Mouse (Mus musculus) retina, postnatal 1 day (tissue): ENCODE measurements at regions not wholly inside any gene's neighbourhood (a gene's known extent, or its start where the extent isn't known, plus 50 kb on each side); places are given as distances from the start of the nearest gene placed in this dataset.
A peak's percentile ranks its signal among the peaks of the same experiment; 100 is the strongest.

Experiments used
- DNase-seq: peaks from one replicate; pipeline ENCODE4 v3.0.0-alpha.2; 2012

GRCm38 (mm10) chr16:74984207-74984606 lies 572.6 kb upstream of the Robo2 start:
- DNase-seq: no peak

- DNase-seq: no peak
These were observed 554.5 kb upstream of the Robo2 start for GRCm38 (mm10) chr16:74966099-74966498.

GRCm38 (mm10) chr16:74929739-74930138 lies 518.1 kb upstream of the Robo2 start:
- no peak for DNase-seq

DNA sequence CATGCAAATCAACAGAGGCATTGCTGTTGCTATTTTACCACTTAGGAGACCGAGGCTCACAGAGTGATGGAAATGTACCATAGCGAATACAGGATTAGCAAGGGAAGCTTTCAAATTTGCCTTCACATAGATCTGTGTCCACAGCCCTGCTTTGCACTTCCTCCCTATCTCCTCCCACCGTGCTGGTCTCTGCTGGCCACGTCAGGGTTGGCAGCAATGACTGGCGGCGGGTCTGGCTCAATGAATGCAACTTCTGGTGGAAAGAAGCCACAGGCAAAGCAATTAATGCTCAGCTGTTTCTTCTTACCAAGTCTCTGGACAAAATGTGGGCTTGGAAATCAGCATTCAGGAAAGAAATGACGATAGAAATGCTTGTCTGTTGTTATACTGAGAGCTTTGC lies 489.2 kb upstream of the Robo2 start:
- DNase-seq: peak; percentile 25

DNA sequence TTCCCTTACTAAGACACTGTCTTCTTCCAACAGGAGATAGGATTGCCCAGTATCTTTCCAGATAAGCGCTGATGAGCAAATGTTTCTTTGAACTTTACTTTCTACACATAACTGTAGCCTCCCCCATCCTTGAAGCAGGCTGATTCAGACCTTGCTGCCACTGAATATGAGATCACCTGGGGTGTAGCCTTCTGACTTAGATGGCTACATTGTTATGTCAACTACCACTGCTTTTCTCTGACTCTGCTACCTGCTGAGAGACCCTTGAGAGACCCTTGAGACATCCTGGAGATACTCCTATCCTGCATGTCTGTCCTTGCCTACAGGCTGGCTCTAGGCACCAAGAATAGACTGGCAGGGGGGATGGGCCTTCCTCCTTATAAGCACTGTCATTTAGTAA lies 476.1 kb upstream of the Robo2 start:
- no peak for DNase-seq

DNA sequence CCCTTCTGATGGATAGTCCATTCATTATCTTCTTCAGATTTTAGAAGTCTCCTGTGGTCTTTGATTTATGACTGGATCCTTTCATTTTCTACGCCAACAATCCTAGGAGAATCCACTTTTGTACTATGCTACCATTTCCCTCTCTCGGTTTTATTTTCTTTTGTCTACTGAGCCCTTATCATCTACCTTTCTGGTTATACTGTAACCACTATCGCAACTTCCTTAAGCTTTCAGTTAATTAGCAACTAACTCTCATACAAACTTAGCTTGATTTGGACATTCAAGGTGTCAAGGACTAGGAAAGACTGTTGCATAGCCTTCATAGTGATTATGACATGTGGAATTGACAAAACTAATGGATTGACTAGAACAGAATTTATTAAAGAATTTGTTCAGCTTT lies 467.0 kb upstream of the Robo2 start:
- DNase-seq: no peak

DNA sequence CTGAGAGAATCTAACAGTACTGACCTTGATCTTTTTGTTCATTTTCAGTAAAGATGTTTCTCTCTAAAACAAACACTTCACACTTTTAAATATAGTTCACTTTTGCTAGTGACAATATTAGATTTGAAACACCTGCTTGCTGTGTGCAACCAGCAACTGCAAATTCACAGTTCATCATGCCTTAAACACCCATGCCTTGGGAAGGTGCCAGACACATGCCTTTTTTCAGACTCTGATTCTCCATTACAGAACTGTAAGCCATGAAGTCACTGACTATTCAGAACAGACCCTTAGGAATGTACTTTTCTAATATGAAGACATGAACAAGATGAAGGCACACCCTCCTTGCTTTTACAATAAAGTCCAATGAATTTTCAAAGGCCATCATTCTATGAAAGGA lies 462.1 kb upstream of the Robo2 start:
- DNase-seq: no peak

DNA sequence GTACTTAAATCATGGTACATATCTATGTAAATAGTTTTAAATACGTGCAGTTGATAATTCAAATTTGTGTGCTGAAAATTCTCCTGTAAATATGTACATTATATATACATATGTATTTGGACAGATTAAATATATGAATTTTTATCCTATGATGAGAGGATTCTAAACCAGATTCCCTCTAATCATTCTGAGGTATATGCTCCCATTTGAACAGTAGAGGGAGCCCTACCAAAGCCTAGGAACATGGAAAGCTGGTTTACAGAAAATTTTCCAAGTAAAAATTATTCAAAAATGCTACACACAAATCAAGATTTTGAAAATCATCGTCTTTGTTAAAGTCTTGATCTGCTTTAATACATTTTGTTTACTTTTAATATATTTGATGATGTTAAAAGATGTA lies 446.1 kb upstream of the Robo2 start:
- peak; percentile 53 for DNase-seq

- no peak for DNase-seq
These were observed 428.4 kb upstream of the Robo2 start for GRCm38 (mm10) chr16:74840006-74840405.

DNA sequence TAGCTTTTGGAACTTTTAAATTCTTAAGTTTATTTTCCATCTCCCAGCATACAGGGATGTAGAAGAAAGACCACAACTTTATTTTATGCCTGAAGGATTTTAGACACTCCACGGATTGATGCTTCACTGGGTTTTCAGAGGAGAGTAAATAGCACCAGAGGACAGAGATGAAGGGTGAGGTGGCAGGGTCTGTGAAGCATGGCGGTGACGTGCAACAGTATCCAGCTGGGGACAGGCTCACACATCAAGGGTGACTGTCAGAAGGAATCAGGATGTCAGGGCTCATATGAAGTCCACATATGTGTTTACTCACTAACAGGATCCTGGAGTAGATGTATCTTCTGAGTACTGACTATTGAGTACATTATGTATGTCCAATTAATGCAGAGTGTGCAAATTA lies 402.8 kb upstream of the Robo2 start:
- DNase-seq: peak; percentile 65

DNA sequence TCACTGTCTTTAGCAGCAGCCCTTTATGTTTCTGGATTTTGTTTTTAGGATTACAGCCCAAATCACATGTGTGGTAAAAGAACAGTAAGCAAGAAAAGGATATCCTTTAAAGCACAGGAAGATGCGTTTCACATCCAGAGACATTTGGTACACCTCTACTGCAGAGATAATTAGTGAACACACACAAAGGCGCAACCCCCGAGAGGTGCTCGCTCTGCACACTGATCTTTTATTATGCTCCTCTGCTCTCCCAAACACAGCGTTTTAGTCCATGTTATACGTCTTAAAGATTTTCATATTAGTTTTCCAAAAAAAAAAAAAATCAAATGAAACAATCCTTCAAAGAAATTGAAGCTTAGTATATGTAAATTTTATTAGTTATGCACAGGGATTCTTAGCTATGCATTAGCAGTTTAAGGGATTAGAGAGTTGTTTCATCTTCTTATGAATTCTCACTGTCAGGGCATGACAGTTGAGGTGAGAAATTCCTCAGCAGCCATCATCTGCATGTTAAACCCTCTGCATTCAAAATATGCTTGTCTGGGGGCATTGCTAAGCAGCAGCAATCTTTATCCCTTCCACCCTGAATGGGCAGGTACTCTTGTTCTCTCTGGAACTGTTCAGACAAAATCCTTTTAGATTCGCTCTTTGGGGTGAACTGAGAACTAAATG lies 397.7 kb upstream of the Robo2 start:
- DNase-seq: no peak

GRCm38 (mm10) chr16:74806775-74807174 lies 395.1 kb upstream of the Robo2 start:
- peak; percentile 53 for DNase-seq

GRCm38 (mm10) chr16:74801296-74801695 lies 389.7 kb upstream of the Robo2 start:
- DNase-seq: peak; percentile 76

GRCm38 (mm10) chr16:74796303-74796653 lies 384.7 kb upstream of the Robo2 start:
- DNase-seq: no peak

DNA sequence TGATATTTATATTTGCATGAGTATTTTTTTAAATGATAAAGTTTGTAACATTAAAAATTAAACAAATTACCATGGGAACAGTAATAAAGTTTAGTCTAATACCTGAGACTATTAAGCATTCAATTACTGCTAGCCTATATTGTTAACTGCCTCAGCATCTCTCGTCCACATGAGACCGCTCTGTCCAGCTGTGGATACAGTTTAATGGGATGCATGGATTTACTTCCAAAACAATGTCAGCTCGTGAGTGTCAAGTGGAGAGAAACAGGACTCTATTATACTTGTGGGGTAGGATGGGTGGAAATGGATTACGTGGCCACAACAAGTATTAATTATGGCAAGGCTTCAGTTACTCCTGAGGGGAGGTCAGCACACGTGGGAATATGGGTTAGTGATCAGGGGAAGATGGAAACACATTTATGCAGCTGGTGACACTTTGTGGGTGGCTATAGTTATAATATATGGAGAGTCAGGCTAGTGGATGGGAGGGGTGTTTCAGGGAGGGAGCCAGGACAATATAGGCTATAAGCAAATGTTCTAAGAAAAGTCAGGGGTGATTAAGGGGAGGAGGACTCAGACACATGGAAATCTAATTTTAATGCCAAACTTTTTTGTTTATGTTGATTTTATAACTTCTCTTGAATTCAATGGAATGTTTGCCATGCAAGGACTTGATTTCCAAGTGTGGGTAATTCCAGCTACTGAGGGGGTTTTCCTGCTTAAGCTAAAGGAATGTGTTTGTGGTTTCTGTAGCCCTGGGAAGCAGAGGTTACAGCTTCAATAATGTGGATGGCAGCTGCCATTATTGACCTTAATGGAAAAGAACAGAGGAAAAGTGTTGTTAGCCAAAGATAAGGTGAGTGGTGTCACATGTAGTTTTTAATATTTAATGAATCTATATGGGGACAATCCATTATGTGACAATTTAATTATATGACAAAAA lies 384.0 kb upstream of the Robo2 start:
- DNase-seq: no peak

DNA sequence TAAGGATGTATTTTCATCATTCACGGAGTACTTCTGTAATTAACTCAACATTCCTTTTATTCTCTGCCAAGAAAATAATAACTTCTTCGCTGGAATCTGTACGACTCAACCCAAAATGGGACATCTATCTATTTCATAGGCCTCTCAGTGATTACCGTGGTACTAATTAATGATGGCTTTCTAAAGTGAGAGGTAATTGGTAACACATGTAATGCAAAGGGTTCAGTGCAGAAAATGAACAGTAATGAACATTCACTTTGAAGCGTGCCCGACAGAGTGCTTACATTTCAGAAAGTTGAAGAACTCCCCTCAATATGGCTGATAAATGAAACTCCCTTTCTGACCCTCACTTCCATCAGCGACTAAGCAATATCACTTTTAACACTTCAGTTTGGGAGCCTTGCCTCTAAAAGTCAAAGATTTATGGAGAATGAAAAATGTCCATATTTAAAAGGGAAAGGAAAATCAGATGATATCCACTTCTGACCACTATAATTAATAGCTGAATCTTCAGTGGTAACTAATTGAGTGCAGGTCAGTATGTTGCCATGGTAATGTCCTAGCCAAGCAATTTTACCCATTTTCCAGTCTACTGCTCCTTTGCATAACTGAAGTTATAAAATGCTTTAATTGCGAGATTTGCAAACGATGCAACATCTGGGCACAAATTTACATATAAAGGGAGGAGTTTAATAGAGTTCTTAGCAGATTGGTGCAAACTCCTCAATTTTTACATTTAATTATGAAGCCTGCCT lies 373.9 kb upstream of the Robo2 start:
- DNase-seq: peak; percentile 29

DNA sequence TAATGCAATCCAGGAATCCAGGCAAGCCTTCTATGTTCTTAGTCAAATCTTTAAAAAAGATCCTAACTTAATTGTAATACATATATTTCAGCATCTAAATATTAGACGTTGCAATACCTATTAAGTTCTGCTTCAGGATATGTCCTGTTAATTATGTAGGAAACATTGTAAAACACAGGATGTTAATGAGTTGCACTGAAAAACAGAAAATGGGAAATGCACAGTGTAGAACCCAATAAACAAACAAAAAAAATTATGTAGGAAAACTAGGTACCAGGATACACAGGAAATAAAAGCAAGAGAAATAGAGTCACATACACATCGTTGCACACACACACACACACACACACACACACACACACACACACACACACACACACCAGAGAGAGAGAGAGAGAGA lies 368.8 kb upstream of the Robo2 start:
- DNase-seq: no peak

DNA sequence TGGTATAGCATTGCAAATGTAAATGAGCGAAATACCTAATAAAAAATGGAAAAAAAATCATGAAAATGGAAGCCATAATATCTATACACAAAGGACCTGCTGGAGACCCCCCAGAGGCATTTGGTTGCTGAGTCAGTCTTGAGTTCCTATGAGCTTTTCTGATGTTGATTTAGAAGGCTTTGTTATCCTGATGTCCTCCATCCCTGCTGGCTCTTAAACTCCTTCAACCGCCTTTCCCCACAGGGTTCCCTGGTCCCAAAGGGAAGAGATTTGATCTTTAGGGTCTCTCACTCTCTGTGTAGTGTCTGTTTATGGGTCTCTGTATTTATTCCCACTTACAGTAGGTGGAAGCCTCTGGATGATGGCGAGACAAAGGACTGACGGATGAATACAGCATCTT lies 356.6 kb upstream of the Robo2 start:
- DNase-seq: no peak

GRCm38 (mm10) chr16:74756720-74757345 lies 345.2 kb upstream of the Robo2 start:
- DNase-seq: peak; percentile 74

- no peak for DNase-seq
These were observed 339.3 kb upstream of the Robo2 start for GRCm38 (mm10) chr16:74750900-74751299.

DNA sequence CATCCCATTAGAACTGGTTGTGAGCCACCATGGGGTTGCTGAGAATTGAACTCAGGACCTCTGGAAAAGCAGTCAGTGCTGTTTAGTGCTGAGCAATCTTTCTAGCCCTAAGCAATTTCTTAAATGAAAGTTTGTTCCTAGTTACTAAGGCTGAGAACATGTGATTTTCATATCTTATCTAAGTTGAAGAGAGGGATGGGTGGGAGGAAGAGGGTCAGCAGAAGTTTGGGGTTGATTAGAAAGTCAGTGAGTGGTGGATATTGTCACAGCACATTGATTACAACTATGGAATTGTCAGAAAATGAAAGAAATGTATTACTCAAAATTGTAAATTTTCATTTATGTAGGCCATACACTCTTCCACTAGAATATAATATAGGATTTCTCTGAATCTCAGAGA lies 337.4 kb upstream of the Robo2 start:
- no peak for DNase-seq

- no peak for DNase-seq
These were observed 331.9 kb upstream of the Robo2 start for GRCm38 (mm10) chr16:74743512-74743911.
